Mouse (Mus musculus) kidney, embryonic 14.5 days (tissue): ENCODE data around the gene Glt28d2. TPM values are rescaled to one million over a fixed set of nuclear protein-coding genes. Genes with fewer than 3 reads are reported as not detected.

Experiments
- ATAC-seq: fragments of 200-750 bp; cut with Nextera tagmentation; 2 replicates; pipeline ENCODE4 v1.8.0; 2017; ENCODE audit warnings: moderate number of reproducible peaks, mild to moderate bottlenecking, moderate TSS enrichment, moderate library complexity; ENCODE audit not compliant: low FRiP score, low TSS enrichment
- H3K27ac ChIP-seq: fragments of 300-500 bp; sonication (generic); 2 replicates; pipeline ENCODE4 v1.5.1; 2014; ENCODE audit warnings: low read depth, mild to moderate bottlenecking, low read length, moderate library complexity, mixed read lengths
- H3K27me3 ChIP-seq: fragments of 300-500 bp; sonication (generic); 2 replicates; pipeline ENCODE4 v1.6.1; 2014; ENCODE audit warnings: mild to moderate bottlenecking, low read length; ENCODE audit not compliant: control insufficient read depth, insufficient read depth
- H3K36me3 ChIP-seq: fragments of 300-500 bp; sonication (generic); 2 replicates; pipeline ENCODE4 v1.6.1; 2014; ENCODE audit warnings: low read length, mixed read lengths; ENCODE audit not compliant: control insufficient read depth, insufficient read depth
- H3K4me1 ChIP-seq: fragments of 300-500 bp; sonication (generic); 2 replicates; pipeline ENCODE4 v1.6.1; 2014; ENCODE audit warnings: low read length, mixed read lengths; ENCODE audit not compliant: control insufficient read depth, insufficient read depth
- H3K4me2 ChIP-seq: fragments of 300-500 bp; sonication (generic); replicated peaks from 2 replicates; pipeline ENCODE4 v1.6.1; 2014; ENCODE audit warnings: low read depth, mild to moderate bottlenecking, low read length
- H3K4me3 ChIP-seq: fragments of 300-500 bp; sonication (generic); 2 replicates; pipeline ENCODE4 v1.5.1; 2014; ENCODE audit warnings: mild to moderate bottlenecking, low read length
- H3K9ac ChIP-seq: fragments of 300-500 bp; sonication (generic); 2 replicates; pipeline ENCODE4 v1.6.1; 2014; ENCODE audit warnings: low read depth, mild to moderate bottlenecking, low read length, moderate library complexity
- H3K9me3 ChIP-seq: fragments of 300-500 bp; sonication (generic); 2 replicates; pipeline ENCODE4 v1.6.1; 2016; ENCODE audit warnings: low read length; ENCODE audit not compliant: control insufficient read depth
- WGBS: fragments of 180-500 bp; shearing (Covaris S2); extraction: QIAGEN DNeasy Blood & Tissue Kit; methylation state at CpG from one replicate; pipeline ENCODE4 v1.1.7; 2014; 5-methylcytosine and 5-hydroxymethylcytosine counted together
- polyA plus RNA-seq: library from polyadenylated mRNA; unstranded; fragments of >200 nt; fragmentation: Nextera tagmentation; extraction: Ambion mirVana; gene quantifications from 2 replicates; pipeline ENCODE4 v1.2.1, GENCODE M21; 2014

Gene Glt28d2
- polyA plus RNA-seq, 1 experiment from 2014 or later = 2.6 TPM

GRCm38 (mm10) chr3:85859311-85859710 is 28.0 kb downstream of the Glt28d2 start:
- no peak overlapping the region for H3K9ac ChIP-seq
- 64% methylated on average over 6 of the region's 6 CpGs for WGBS
- H3K4me1 ChIP-seq = no peaks in the 10 kb centered on the region
- no peak overlapping the region for H3K4me3 ChIP-seq
- no peak for ATAC-seq
- no peaks in the 10 kb centered on the region for H3K9me3 ChIP-seq
- H3K4me2 ChIP-seq = no peak overlapping the region
- H3K36me3 ChIP-seq = no peaks in the 10 kb centered on the region
- H3K27ac ChIP-seq = no peak overlapping the region
- H3K27me3 ChIP-seq = no peaks in the 10 kb centered on the region

- H3K27ac ChIP-seq = no peak overlapping the region
- H3K9me3 ChIP-seq = no peaks in the 10 kb centered on the region
- no peak for ATAC-seq
- no peaks in the 10 kb centered on the region for H3K4me1 ChIP-seq
- 64% methylated on average over 11 of the region's 11 CpGs for WGBS
- H3K4me2 ChIP-seq = no peak overlapping the region
- H3K27me3 ChIP-seq = no peaks in the 10 kb centered on the region
- no peaks in the 10 kb centered on the region for H3K36me3 ChIP-seq
- no peak overlapping the region for H3K9ac ChIP-seq
- H3K4me3 ChIP-seq = no peak overlapping the region
These were observed 28.9 kb downstream of the Glt28d2 start for GRCm38 (mm10) chr3:85858140-85859135.

- 42% methylated on average over 4 of the region's 4 CpGs for WGBS
- H3K27me3 ChIP-seq = no peaks in the 10 kb centered on the region
- no peaks in the 10 kb centered on the region for H3K36me3 ChIP-seq
- H3K9me3 ChIP-seq = no peaks in the 10 kb centered on the region
- H3K27ac ChIP-seq = no peak overlapping the region
- H3K4me1 ChIP-seq = no peaks in the 10 kb centered on the region
- H3K4me3 ChIP-seq = no peak overlapping the region
- H3K9ac ChIP-seq = no peak overlapping the region
- no peak overlapping the region for H3K4me2 ChIP-seq
- ATAC-seq = no peak
These were observed 30.2 kb downstream of the Glt28d2 start for GRCm38 (mm10) chr3:85857083-85857482.

GRCm38 (mm10) chr3:85855947-85856346 is 31.4 kb downstream of the Glt28d2 start:
- Histone ChIP-seq H3K36me3 (no peaks in the 10 kb centered on the region), H3K9ac (no peak overlapping the region), H3K9me3 (no peaks in the 10 kb centered on the region), H3K4me3 (no peak overlapping the region), H3K27ac (no peak overlapping the region), H3K27me3 (no peaks in the 10 kb centered on the region), H3K4me1 (no peaks in the 10 kb centered on the region), H3K4me2 (no peak overlapping the region)
- WGBS = 81% methylated on average over 5 of the region's 5 CpGs
- no peak for ATAC-seq

GRCm38 (mm10) chr3:85855043-85855442 is 32.3 kb downstream of the Glt28d2 start:
- Histone ChIP-seq H3K4me2 (no peak overlapping the region), H3K36me3 (no peaks in the 10 kb centered on the region), H3K27me3 (no peaks in the 10 kb centered on the region), H3K9ac (no peak overlapping the region), H3K4me1 (no peaks in the 10 kb centered on the region), H3K4me3 (no peak overlapping the region), H3K27ac (no peak overlapping the region), H3K9me3 (no peaks in the 10 kb centered on the region)
- WGBS = 87% methylated on average over 3 of the region's 3 CpGs
- no peak for ATAC-seq

- H3K4me3 ChIP-seq = no peak overlapping the region
- ATAC-seq = no peak
- 93% methylated on average over 6 of the region's 6 CpGs for WGBS
These were observed 33.2 kb downstream of the Glt28d2 start for GRCm38 (mm10) chr3:85854143-85854542.

GRCm38 (mm10) chr3:85853715-85854114 is 33.6 kb downstream of the Glt28d2 start:
- no peak overlapping the region for H3K4me3 ChIP-seq
- no peak for ATAC-seq
- no peaks in the 10 kb centered on the region for H3K36me3 ChIP-seq
- no peak overlapping the region for H3K27ac ChIP-seq
- WGBS = 83% methylated on average over 3 of the region's 4 CpGs
- H3K9ac ChIP-seq = no peak overlapping the region
- no peaks in the 10 kb centered on the region for H3K9me3 ChIP-seq
- H3K27me3 ChIP-seq = no peaks in the 10 kb centered on the region
- no peak overlapping the region for H3K4me2 ChIP-seq
- H3K4me1 ChIP-seq = no peaks in the 10 kb centered on the region

More at GRCm38 (mm10) chr3:85854143-85854542, 33.2 kb downstream of the Glt28d2 start:
- H3K27ac ChIP-seq = no peak overlapping the region
- no peaks in the 10 kb centered on the region for H3K9me3 ChIP-seq
- no peak overlapping the region for H3K9ac ChIP-seq
- no peaks in the 10 kb centered on the region for H3K27me3 ChIP-seq
- H3K4me1 ChIP-seq = no peaks in the 10 kb centered on the region
- no peaks in the 10 kb centered on the region for H3K36me3 ChIP-seq
- H3K4me2 ChIP-seq = no peak overlapping the region

GRCm38 (mm10) chr3:85850079-85850478 is 37.2 kb downstream of the Glt28d2 start:
- 89% methylated on average over 1 of the region's 1 CpGs for WGBS
- no peaks in the 10 kb centered on the region for H3K27me3 ChIP-seq
- no peak overlapping the region for H3K9ac ChIP-seq
- no peak overlapping the region for H3K4me2 ChIP-seq
- no peaks in the 10 kb centered on the region for H3K4me1 ChIP-seq
- no peaks in the 10 kb centered on the region for H3K36me3 ChIP-seq
- H3K9me3 ChIP-seq = no peaks in the 10 kb centered on the region
- ATAC-seq = no peak
- H3K27ac ChIP-seq = no peak overlapping the region
- H3K4me3 ChIP-seq = no peak overlapping the region

- H3K27me3 ChIP-seq = no peaks in the 10 kb centered on the region
- H3K36me3 ChIP-seq = no peaks in the 10 kb centered on the region
- 88% methylated on average over 1 of the region's 1 CpGs for WGBS
- no peak overlapping the region for H3K27ac ChIP-seq
- H3K9me3 ChIP-seq = no peaks in the 10 kb centered on the region
- H3K4me1 ChIP-seq = peaks cover 14% of the 10 kb centered on the region
- ATAC-seq = no peak
- no peak overlapping the region for H3K4me3 ChIP-seq
- H3K9ac ChIP-seq = no peak overlapping the region
- no peak overlapping the region for H3K4me2 ChIP-seq
These were observed 41.0 kb downstream of the Glt28d2 start for GRCm38 (mm10) chr3:85846316-85846715.
